Mouse (Mus musculus) limb, embryonic 10.5 days (tissue): ENCODE data around the gene Sctr. TPM values are rescaled to one million over a fixed set of nuclear protein-coding genes. Genes with fewer than 3 reads are reported as not detected.
"Not testable (repeated sequence)": the region's sequence is repeated elsewhere in the genome, so short reads cannot be mapped to it uniquely, and the experiment has no call there.

Source experiments
- DNase-seq: peaks from one replicate; pipeline ENCODE4 v3.0.0-alpha.2; 2017; ENCODE audit warnings: low spot score
- H3K27ac ChIP-seq: fragments of 300-500 bp; sonication (generic); 2 replicates; pipeline ENCODE4 v1.5.1; 2016; ENCODE audit warnings: mild to moderate bottlenecking
- H3K27me3 ChIP-seq: fragments of 300-500 bp; sonication (generic); 2 replicates; pipeline ENCODE4 v1.6.1; 2016; ENCODE audit warnings: low read depth, mild to moderate bottlenecking; ENCODE audit not compliant: poor library complexity, severe bottlenecking
- H3K36me3 ChIP-seq: fragments of 300-500 bp; sonication (generic); 2 replicates; pipeline ENCODE4 v1.6.1; 2016; ENCODE audit warnings: mild to moderate bottlenecking, moderate library complexity
- H3K4me1 ChIP-seq: fragments of 300-500 bp; sonication (generic); 2 replicates; pipeline ENCODE4 v1.6.1; 2016
- H3K4me3 ChIP-seq: fragments of 300-500 bp; sonication (generic); 2 replicates; pipeline ENCODE4 v1.5.1; 2016; ENCODE audit warnings: mild to moderate bottlenecking, moderate library complexity
- H3K9me3 ChIP-seq: fragments of 300-500 bp; sonication (generic); replicated peaks from 2 replicates; pipeline ENCODE4 v1.6.1; 2016; ENCODE audit warnings: mild to moderate bottlenecking
- WGBS: fragments of 180-500 bp; shearing (Covaris S2); methylation state at CpG from one replicate; pipeline ENCODE4 v1.1.7; 2016; 5-methylcytosine and 5-hydroxymethylcytosine counted together
- polyA plus RNA-seq: library from polyadenylated mRNA; unstranded; fragments of >200 nt; fragmentation: Nextera tagmentation; extraction: Ambion mirVana; gene quantifications from 2 replicates; pipeline ENCODE4 v1.2.1, GENCODE M21; 2016

Gene Sctr
- polyA plus RNA-seq, 1 experiment from 2014 or later = 0.06 TPM

DNA sequence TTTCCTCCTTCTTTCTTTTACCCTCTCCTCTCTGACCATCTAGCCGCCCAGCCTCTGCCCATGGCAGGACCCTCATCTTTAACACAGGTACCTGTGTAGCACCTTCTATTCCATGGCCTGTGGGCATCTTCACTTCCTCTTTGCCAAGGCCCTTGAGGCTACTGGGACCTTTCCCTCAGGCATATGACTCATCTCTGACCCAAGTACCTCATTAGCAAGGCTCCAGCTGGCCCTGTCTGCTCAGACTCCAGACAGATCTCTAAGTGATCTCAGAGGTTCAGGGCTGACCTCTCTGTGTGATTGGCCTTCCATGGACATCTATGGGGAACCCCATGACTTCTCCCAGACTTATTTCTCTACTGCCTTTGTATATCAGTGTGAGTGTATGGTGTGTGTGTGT is 73.9 kb downstream of the Sctr start:
- DNase-seq = no peak
- peaks cover 2% of the 10 kb centered on the region; the same call in 1 of the 2 replicates for H3K27me3 ChIP-seq
- WGBS = 91% methylated on average over 1 of the region's 1 CpGs

DNA sequence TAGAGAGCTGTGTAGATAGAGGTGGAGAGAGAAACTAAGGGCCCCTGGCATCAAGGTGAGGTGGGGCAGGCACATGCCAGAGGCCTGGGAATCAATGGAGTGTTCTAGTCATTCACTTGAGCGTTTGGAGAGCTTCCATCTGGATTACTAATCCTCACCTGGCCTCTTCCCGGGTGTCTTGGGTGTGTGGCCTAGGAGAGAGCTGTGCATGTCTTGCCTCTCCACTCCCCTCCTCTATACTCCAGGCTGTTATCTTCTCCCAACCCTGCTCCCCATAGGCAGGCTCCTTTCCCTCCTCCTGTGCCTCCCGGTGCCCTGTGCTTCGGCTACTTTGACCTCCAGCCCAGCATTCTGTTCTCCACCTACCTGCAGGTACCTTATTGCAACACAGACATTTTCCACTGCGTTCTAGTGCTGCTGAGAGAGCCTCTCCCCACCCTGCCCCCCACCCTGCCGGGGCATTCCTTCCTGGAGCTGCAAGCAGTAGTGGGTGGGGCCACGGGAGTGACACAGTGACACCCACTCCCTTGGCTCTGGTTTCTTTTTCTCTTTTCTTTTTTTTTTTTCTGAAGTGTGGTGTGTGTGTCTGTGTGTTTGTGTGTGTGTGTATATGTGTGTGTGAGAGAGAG is 76.4 kb downstream of the Sctr start:
- Histone ChIP-seq H3K4me1 (peaks cover 17% of the 10 kb centered on the region), H3K36me3 (no peaks in the 10 kb centered on the region), H3K27me3 (no peaks in the 10 kb centered on the region), H3K9me3 (no peaks in the 10 kb centered on the region), H3K4me3 (no peak overlapping the region), H3K27ac (peak overlapping the region; percentile 42; the same call in 1 of the 2 replicates)
- 34% methylated on average over 7 of the region's 7 CpGs for WGBS
- no peak for DNase-seq

More for the DNA sequence above, 73.9 kb downstream of the Sctr start:
- Histone ChIP-seq H3K4me3 (no peak overlapping the region), H3K36me3 (no peaks in the 10 kb centered on the region), H3K9me3 (no peaks in the 10 kb centered on the region), H3K4me1 (peaks cover 21% of the 10 kb centered on the region), H3K27ac (no peak overlapping the region)

- Histone ChIP-seq H3K27me3 (no peaks in the 10 kb centered on the region), H3K36me3 (no peaks in the 10 kb centered on the region), H3K4me3 (no peak overlapping the region), H3K27ac (no peak overlapping the region), H3K9me3 (no peaks in the 10 kb centered on the region), H3K4me1 (peaks cover 18% of the 10 kb centered on the region)
- WGBS = 58% methylated on average over 5 of the region's 5 CpGs
- no peak for DNase-seq
These were observed 77.3 kb downstream of the Sctr start for GRCm38 (mm10) chr1:120083921-120084517.

DNA sequence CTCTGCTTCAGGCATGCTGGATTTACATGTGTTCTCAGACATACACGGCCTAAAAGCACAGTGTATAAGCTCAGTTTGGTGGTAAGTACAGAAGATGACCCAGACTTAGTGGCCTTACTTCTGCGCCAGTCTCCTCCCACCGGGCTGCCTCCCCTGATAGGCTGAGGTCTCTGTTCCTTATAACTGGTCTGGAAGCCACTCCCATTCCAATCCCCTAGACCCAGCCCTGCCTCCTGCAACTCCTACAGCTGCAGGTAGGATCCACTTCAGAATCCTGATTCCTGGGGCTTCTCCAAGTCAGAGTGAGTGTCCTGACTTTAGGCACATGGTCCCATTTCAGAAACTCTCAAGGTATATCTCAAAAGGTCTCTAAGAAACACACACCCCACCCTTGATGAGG is 79.0 kb downstream of the Sctr start:
- H3K36me3 ChIP-seq = no peaks in the 10 kb centered on the region
- 66% methylated on average over 3 of the region's 3 CpGs for WGBS
- no peak for DNase-seq

DNA sequence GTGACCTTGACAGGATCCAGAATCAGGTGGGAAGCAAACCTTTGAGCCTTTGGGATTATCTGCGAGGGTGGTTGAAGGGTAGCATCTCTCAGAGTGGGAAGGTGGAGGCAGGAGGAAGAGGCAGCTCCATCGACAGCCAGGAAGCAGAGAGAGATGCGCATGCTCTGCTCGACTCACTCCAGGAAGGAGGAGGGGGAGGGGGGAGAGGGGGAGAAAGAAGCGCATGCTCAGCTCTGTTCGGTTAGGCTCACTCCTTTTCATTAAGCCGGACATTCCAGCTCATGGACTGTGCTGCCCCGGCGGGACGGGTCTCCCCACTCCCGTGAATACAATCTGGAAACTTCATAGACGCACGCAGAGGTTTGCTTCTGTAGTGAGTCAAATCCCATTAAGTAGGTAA is 80.0 kb downstream of the Sctr start:
- no peak overlapping the region for H3K27ac ChIP-seq
- H3K4me3 ChIP-seq = no peak overlapping the region
- no peak for DNase-seq
- no peaks in the 10 kb centered on the region for H3K9me3 ChIP-seq
- no peaks in the 10 kb centered on the region for H3K27me3 ChIP-seq
- no peaks in the 10 kb centered on the region for H3K36me3 ChIP-seq
- WGBS = 78% methylated on average over 12 of the region's 13 CpGs
- H3K4me1 ChIP-seq = peaks cover 24% of the 10 kb centered on the region

More for the DNA sequence above, 79.0 kb downstream of the Sctr start:
- H3K9me3 ChIP-seq = no peaks in the 10 kb centered on the region
- H3K27ac ChIP-seq = no peak overlapping the region
- H3K27me3 ChIP-seq = no peaks in the 10 kb centered on the region
- no peak overlapping the region for H3K4me3 ChIP-seq
- H3K4me1 ChIP-seq = peaks cover 24% of the 10 kb centered on the region

- no peak for DNase-seq
- H3K36me3 ChIP-seq = no peaks in the 10 kb centered on the region
- H3K27me3 ChIP-seq = no peaks in the 10 kb centered on the region
- H3K9me3 ChIP-seq = no peaks in the 10 kb centered on the region
- no peak overlapping the region for H3K4me3 ChIP-seq
- WGBS = 21% methylated on average over 4 of the region's 5 CpGs
- 0 out of 2 replicates have a peak overlapping the region, but pooled peaks have one; percentile 34 for H3K27ac ChIP-seq
- H3K4me1 ChIP-seq = peaks cover 11% of the 10 kb centered on the region
These were observed 82.5 kb downstream of the Sctr start for GRCm38 (mm10) chr1:120089180-120089579.

GRCm38 (mm10) chr1:120090880-120091570 is 84.3 kb downstream of the Sctr start:
- Histone ChIP-seq H3K4me1 (peaks cover 11% of the 10 kb centered on the region), H3K27ac (no peak overlapping the region), H3K27me3 (no peaks in the 10 kb centered on the region), H3K9me3 (no peaks in the 10 kb centered on the region), H3K36me3 (no peaks in the 10 kb centered on the region), H3K4me3 (no peak overlapping the region)
- no peak for DNase-seq
- WGBS = 91% methylated on average over 8 of the region's 8 CpGs

DNA sequence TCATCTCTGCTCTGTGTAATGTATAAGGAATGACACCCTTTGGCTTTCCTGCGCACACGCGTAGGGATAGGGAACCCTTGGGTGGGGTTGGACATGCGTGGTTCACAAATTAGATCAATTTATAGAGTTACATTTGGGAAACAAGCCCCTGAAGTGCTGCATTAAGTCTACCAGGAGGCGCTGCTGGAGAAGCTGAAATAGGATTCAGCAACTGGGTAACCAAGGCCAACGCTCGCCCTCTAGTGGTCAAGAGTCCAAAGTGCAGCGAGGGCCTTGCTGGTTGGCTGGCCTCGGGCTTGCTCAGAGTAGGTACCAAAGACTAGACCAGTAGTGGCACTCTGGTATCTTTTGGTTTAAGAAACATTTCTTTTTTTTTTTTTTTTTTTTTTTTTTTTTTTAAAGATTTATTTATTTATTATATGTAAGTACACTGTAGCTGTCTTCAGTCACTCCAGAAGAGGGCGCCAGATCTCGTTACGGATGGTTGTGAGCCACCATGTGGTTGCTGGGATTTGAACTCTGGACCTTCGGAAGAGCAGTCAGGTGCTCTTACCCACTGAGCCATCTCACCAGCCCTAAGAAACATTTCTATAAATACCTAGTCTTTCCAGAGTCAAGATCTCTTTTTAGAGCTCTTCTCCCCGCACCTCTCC is 86.9 kb downstream of the Sctr start:
- not testable (repeated sequence) for H3K27ac ChIP-seq, H3K27me3 ChIP-seq, H3K9me3 ChIP-seq, H3K4me1 ChIP-seq, H3K4me3 ChIP-seq, H3K36me3 ChIP-seq
- peak; percentile 83 for DNase-seq
- 59% methylated on average over 12 of the region's 14 CpGs for WGBS

- H3K9me3 ChIP-seq = no peaks in the 10 kb centered on the region
- 83% methylated on average over 3 of the region's 3 CpGs for WGBS
These were observed 88.2 kb downstream of the Sctr start for GRCm38 (mm10) chr1:120094920-120095319.

GRCm38 (mm10) chr1:120098327-120098726 is 91.6 kb downstream of the Sctr start:
- Histone ChIP-seq H3K4me1 (no peaks in the 10 kb centered on the region), H3K27me3 (no peaks in the 10 kb centered on the region), H3K27ac (no peak overlapping the region), H3K36me3 (no peaks in the 10 kb centered on the region), H3K4me3 (no peak overlapping the region), H3K9me3 (no peaks in the 10 kb centered on the region)
- DNase-seq = peak; percentile 70
- 17% methylated on average over 7 of the region's 7 CpGs for WGBS

More at GRCm38 (mm10) chr1:120094920-120095319, 88.2 kb downstream of the Sctr start:
- no peaks in the 10 kb centered on the region for H3K36me3 ChIP-seq
- H3K27ac ChIP-seq = no peak overlapping the region
- no peaks in the 10 kb centered on the region for H3K4me1 ChIP-seq
- no peak for DNase-seq
- no peak overlapping the region for H3K4me3 ChIP-seq
- no peaks in the 10 kb centered on the region for H3K27me3 ChIP-seq

GRCm38 (mm10) chr1:120099483-120099882 is 92.8 kb downstream of the Sctr start:
- DNase-seq = no peak
- H3K4me3 ChIP-seq = no peak overlapping the region
- no peaks in the 10 kb centered on the region for H3K36me3 ChIP-seq
- 79% methylated on average over 6 of the region's 6 CpGs for WGBS
- no peaks in the 10 kb centered on the region for H3K4me1 ChIP-seq
- no peaks in the 10 kb centered on the region for H3K9me3 ChIP-seq
- H3K27me3 ChIP-seq = no peaks in the 10 kb centered on the region
- no peak overlapping the region for H3K27ac ChIP-seq

DNA sequence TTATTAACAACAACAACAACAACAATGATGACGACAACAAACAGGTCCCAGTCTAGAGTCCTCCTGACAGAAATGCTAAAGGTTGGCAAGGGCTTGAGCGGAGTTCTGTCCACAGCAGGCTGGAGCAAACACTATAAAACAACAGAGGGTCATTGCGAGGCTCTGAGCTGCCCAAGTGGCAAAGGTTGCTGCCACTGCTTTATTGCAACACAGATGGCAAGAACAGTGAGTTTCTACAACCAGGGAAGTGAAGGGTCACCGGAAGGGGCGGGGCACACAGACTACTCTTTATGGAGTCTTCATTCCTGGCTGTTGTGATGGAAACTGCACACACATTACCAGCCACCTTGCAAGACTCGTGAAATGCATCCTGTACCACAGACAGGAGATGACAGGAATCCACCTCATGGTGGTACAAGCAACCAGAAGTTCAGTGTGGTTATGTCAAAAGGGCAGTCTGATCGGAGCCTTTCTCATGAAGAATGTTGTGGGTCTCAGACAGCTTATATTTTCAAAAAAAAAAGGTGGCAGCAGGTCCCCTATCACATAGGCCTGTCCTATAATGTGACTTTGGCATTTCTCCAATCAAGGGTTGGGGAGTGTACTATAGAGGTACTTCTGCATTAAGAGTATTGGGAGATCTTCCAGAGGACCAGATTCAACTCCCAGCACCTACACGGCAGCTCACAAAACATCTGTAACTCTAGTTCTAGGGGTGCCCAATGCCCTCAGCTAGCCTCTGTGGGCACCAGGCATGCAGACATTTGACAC is 93.9 kb downstream of the Sctr start:
- Histone ChIP-seq H3K4me1 (no peaks in the 10 kb centered on the region), H3K27ac (no peak overlapping the region), H3K4me3 (no peak overlapping the region), H3K9me3 (no peaks in the 10 kb centered on the region), H3K36me3 (no peaks in the 10 kb centered on the region), H3K27me3 (no peaks in the 10 kb centered on the region)
- no peak for DNase-seq
- WGBS = 88% methylated on average over 8 of the region's 8 CpGs
